Mouse (Mus musculus) heart, embryonic 14.5 days (tissue): ENCODE measurements around the gene Hs6st2. TPM values are rescaled to one million over a fixed set of nuclear protein-coding genes. Genes with fewer than 3 reads are reported as not detected.
A peak's percentile ranks its signal among the peaks of the same experiment; 100 is the strongest.

Source experiments
- ATAC-seq: fragments of 200-750 bp; cut with Nextera tagmentation; 2 replicates; pipeline ENCODE4 v1.8.0; 2017; ENCODE audit warnings: low read depth, moderate TSS enrichment; ENCODE audit not compliant: insufficient number of reproducible peaks, insufficient read depth, low FRiP score
- H3K27ac ChIP-seq, 2 experiments: fragments of 200-500 bp in 1 of 2; fragments of 300-500 bp in 1 of 2; sonication (generic) in 1 of 2; replicated peaks in 1 of 2; 2 replicates each; pipeline ENCODE4 v1.5.1; 2012 to 2014; ENCODE audit warnings: low read depth in 2 of 2, low read length in 2 of 2, control low read depth in 1 of 2, mild to moderate bottlenecking in 1 of 2, mixed read lengths in 1 of 2; ENCODE audit not compliant: control insufficient read depth in 1 of 2, insufficient read depth in 1 of 2
- H3K27me3 ChIP-seq: fragments of 300-500 bp; sonication (generic); 2 replicates; pipeline ENCODE4 v1.6.1; 2014; ENCODE audit warnings: mild to moderate bottlenecking, low read length, control low read depth; ENCODE audit not compliant: control insufficient read depth, insufficient read depth
- H3K36me3 ChIP-seq: fragments of 300-500 bp; sonication (generic); 2 replicates; pipeline ENCODE4 v1.6.1; 2014; ENCODE audit warnings: mild to moderate bottlenecking, control low read depth, low read length, mixed read lengths; ENCODE audit not compliant: control insufficient read depth, insufficient read depth
- H3K4me1 ChIP-seq, 2 experiments: fragments of 200-500 bp in 1 of 2; fragments of 300-500 bp in 1 of 2; sonication (generic) in 1 of 2; 2 replicates each; pipeline ENCODE4 v1.6.1; 2012 to 2014; ENCODE audit warnings: low read length in 2 of 2, control low read depth in 1 of 2, mixed read lengths in 1 of 2; ENCODE audit not compliant: control insufficient read depth in 2 of 2, insufficient read depth in 2 of 2
- H3K4me2 ChIP-seq: fragments of 300-500 bp; sonication (generic); 2 replicates; pipeline ENCODE4 v1.6.1; 2014; ENCODE audit warnings: mild to moderate bottlenecking, low read length
- H3K4me3 ChIP-seq, 2 experiments: fragments of 200-500 bp in 1 of 2; fragments of 300-500 bp in 1 of 2; sonication (generic) in 1 of 2; 2 replicates each; pipeline ENCODE4 v1.5.1; 2012 to 2014; ENCODE audit warnings: low read length in 2 of 2, mild to moderate bottlenecking in 2 of 2, control low read depth in 1 of 2, low read depth in 1 of 2, moderate library complexity in 1 of 2; ENCODE audit not compliant: control insufficient read depth in 1 of 2, insufficient read depth in 1 of 2
- H3K9ac ChIP-seq: fragments of 300-500 bp; sonication (generic); 2 replicates; pipeline ENCODE4 v1.6.1; 2014; ENCODE audit warnings: mild to moderate bottlenecking, low read length
- H3K9me3 ChIP-seq: fragments of 300-500 bp; sonication (generic); 2 replicates; pipeline ENCODE4 v1.6.1; 2016; ENCODE audit warnings: low read length, control low read depth; ENCODE audit not compliant: control insufficient read depth
- WGBS: fragments of 180-500 bp; shearing (Covaris S2); extraction: QIAGEN DNeasy Blood & Tissue Kit; methylation state at CpG from one replicate; pipeline ENCODE4 v1.1.7; 2014; 5-methylcytosine and 5-hydroxymethylcytosine counted together
- polyA plus RNA-seq: library from polyadenylated mRNA; unstranded; fragments of >200 nt; fragmentation: Nextera tagmentation; extraction: Ambion mirVana; gene quantifications from 2 replicates; pipeline ENCODE4 v1.2.1, GENCODE M21; 2014

The Hs6st2 gene
- 11.6 and 13.2 TPM in 2 replicates for polyA plus RNA-seq

GRCm38 (mm10) chrX:51681756-51682155, at the start of gene Hs6st2:
TSS of gene Hs6st2 (minus strand) at chrX:51681856.
- peak within 1 kb of the TSS; percentile 49 to 59 for H3K4me3 ChIP-seq
- H3K4me2 ChIP-seq, result peak within 1 kb of the TSS; percentile 83
- 24% methylated on average over 5 of the region's 5 CpGs for WGBS
- H3K36me3 ChIP-seq, result no peaks in the 10 kb centered on the region
- H3K9me3 ChIP-seq, result no peaks in the 10 kb centered on the region
- no peak within 1 kb of the TSS for H3K27ac ChIP-seq
- H3K27me3 ChIP-seq, result peaks cover 12% of the 10 kb centered on the region; the same call in 1 of the 2 replicates
- H3K9ac ChIP-seq, result peak within 1 kb of the TSS; percentile 66
- no peak for ATAC-seq
- no peaks in the 10 kb centered on the region; a peak in 1 of 4 replicates for H3K4me1 ChIP-seq

- no peaks in the 10 kb centered on the region for H3K9me3 ChIP-seq
- no peak overlapping the region for H3K4me3 ChIP-seq
- WGBS, result 20% methylated on average over 8 of the region's 8 CpGs
- H3K27ac ChIP-seq, result peak overlapping the region; percentile 19 to 44; a peak in 1 of 4 replicates
- H3K4me1 ChIP-seq, result no peaks in the 10 kb centered on the region
- H3K4me2 ChIP-seq, result no peak overlapping the region; the same call in 1 of the 2 replicates
- H3K36me3 ChIP-seq, result no peaks in the 10 kb centered on the region
- no peaks in the 10 kb centered on the region for H3K27me3 ChIP-seq
- no peak for ATAC-seq
- H3K9ac ChIP-seq, result no peak overlapping the region
These were observed 32.6 kb upstream of the Hs6st2 start for GRCm38 (mm10) chrX:51714086-51714745.

- no peak overlapping the region for H3K27ac ChIP-seq
- no peak overlapping the region for H3K4me3 ChIP-seq
- no peak overlapping the region for H3K9ac ChIP-seq
- no peaks in the 10 kb centered on the region for H3K27me3 ChIP-seq
- ATAC-seq, result no peak
- no peaks in the 10 kb centered on the region for H3K4me1 ChIP-seq
- no peaks in the 10 kb centered on the region for H3K9me3 ChIP-seq
- WGBS, result 35% methylated on average over 1 of the region's 1 CpGs
- H3K4me2 ChIP-seq, result no peak overlapping the region
- no peaks in the 10 kb centered on the region for H3K36me3 ChIP-seq
These were observed 31.3 kb upstream of the Hs6st2 start for GRCm38 (mm10) chrX:51712996-51713395.

GRCm38 (mm10) chrX:51702823-51703222, 21.2 kb upstream of the Hs6st2 start:
- ATAC-seq, result no peak
- Histone ChIP-seq H3K9ac (no peak overlapping the region), H3K4me2 (no peak overlapping the region), H3K27ac (no peak overlapping the region), H3K36me3 (no peaks in the 10 kb centered on the region), H3K9me3 (no peaks in the 10 kb centered on the region), H3K27me3 (no peaks in the 10 kb centered on the region), H3K4me1 (no peaks in the 10 kb centered on the region), H3K4me3 (no peak overlapping the region)
- WGBS, result 59% methylated on average over 4 of the region's 4 CpGs

- no peak for ATAC-seq
- Histone ChIP-seq H3K9me3 (no peaks in the 10 kb centered on the region), H3K27ac (no peak overlapping the region), H3K4me1 (no peaks in the 10 kb centered on the region), H3K4me3 (no peak overlapping the region), H3K27me3 (no peaks in the 10 kb centered on the region), H3K4me2 (no peak overlapping the region), H3K36me3 (no peaks in the 10 kb centered on the region), H3K9ac (no peak overlapping the region)
- WGBS, result 43% methylated on average over 4 of the region's 4 CpGs
These were observed 17.4 kb upstream of the Hs6st2 start for GRCm38 (mm10) chrX:51699079-51699478.

GRCm38 (mm10) chrX:51686048-51686949, 4.6 kb upstream of the Hs6st2 start:
- 57% methylated on average over 6 of the region's 6 CpGs for WGBS
- no peak overlapping the region for H3K27ac ChIP-seq
- no peaks in the 10 kb centered on the region for H3K36me3 ChIP-seq
- H3K9ac ChIP-seq, result no peak overlapping the region
- H3K27me3 ChIP-seq, result 0 out of 2 replicates have a peak, but pooled peaks cover 6% of the 10 kb centered on the region
- H3K4me1 ChIP-seq, result no peaks in the 10 kb centered on the region; a peak in 2 of 4 replicates
- H3K4me3 ChIP-seq, result no peak overlapping the region
- no peak for ATAC-seq
- H3K4me2 ChIP-seq, result no peak overlapping the region
- no peaks in the 10 kb centered on the region for H3K9me3 ChIP-seq

GRCm38 (mm10) chrX:51684336-51685056, 2.8 kb upstream of the Hs6st2 start:
- H3K36me3 ChIP-seq, result no peaks in the 10 kb centered on the region
- 0 out of 2 replicates have a peak, but pooled peaks cover 6% of the 10 kb centered on the region for H3K27me3 ChIP-seq
- no peak overlapping the region for H3K27ac ChIP-seq
- H3K4me1 ChIP-seq, result no peaks in the 10 kb centered on the region; a peak in 2 of 4 replicates
- H3K4me3 ChIP-seq, result no peak overlapping the region
- 47% methylated on average over 3 of the region's 3 CpGs for WGBS
- no peak overlapping the region for H3K9ac ChIP-seq
- H3K4me2 ChIP-seq, result no peak overlapping the region
- no peaks in the 10 kb centered on the region for H3K9me3 ChIP-seq
- ATAC-seq, result no peak
